Mouse (Mus musculus): ENCODE measurements around the gene Map10. TPM values are rescaled to one million over a fixed set of nuclear protein-coding genes. Genes with fewer than 3 reads are reported as not detected.

Gene Map10
- polyA plus RNA-seq, 1 experiment from 2014 or later, result 4.9 TPM

- WGBS, result 65% methylated on average over 4 of the region's 4 CpGs
- H3K4me3 ChIP-seq, result no peak overlapping the region
Measured at GRCm38 (mm10) chr8:125718914-125719313, 49.3 kb downstream of the Map10 start.

GRCm38 (mm10) chr8:125722675-125723074, 53.1 kb downstream of the Map10 start:
- H3K27ac ChIP-seq (replicated peaks), result no peak overlapping the region
- WGBS, result 84% methylated on average over 7 of the region's 7 CpGs
- H3K4me3 ChIP-seq, result no peak overlapping the region
- H3K4me1 ChIP-seq, result peaks cover 10% of the 10 kb centered on the region
- no peaks in the 10 kb centered on the region for H3K27me3 ChIP-seq (replicated peaks)
- no peak overlapping the region for H3K4me2 ChIP-seq
- H3K36me3 ChIP-seq, result no peaks in the 10 kb centered on the region
- no peak for ATAC-seq (ENCODE audit: extremely low read depth, insufficient number of reproducible peaks, low FRiP score, low TSS enrichment)
- H3K9ac ChIP-seq, result no peak overlapping the region
- no peaks in the 10 kb centered on the region for H3K9me3 ChIP-seq

More at GRCm38 (mm10) chr8:125718914-125719313, 49.3 kb downstream of the Map10 start:
- Histone ChIP-seq H3K9me3 (no peaks in the 10 kb centered on the region), H3K36me3 (no peaks in the 10 kb centered on the region), H3K4me2 (no peak overlapping the region), H3K9ac (no peak overlapping the region), H3K4me1 (peaks cover 22% of the 10 kb centered on the region), H3K27ac (replicated peaks) (no peak overlapping the region), H3K27me3 (replicated peaks) (no peaks in the 10 kb centered on the region)
- ATAC-seq (ENCODE audit: extremely low read depth, insufficient number of reproducible peaks, low FRiP score, low TSS enrichment), result no peak

Other genes starting within 250 kb of the Map10 start
- gene Sipa1l2, start 100.0 kb upstream of the Map10 start, polyA plus RNA-seq (2015; fragmentation: Nextera tagmentation; extraction: Ambion mirVana), result 19.7 and 20.2 TPM in 2 replicates
- 25.7 and 25.9 TPM in 2 replicates for gene Ntpcr, start 60.1 kb downstream of the Map10 start, polyA plus RNA-seq (2015; fragmentation: Nextera tagmentation; extraction: Ambion mirVana)
- gene Pcnx2, start 228.5 kb downstream of the Map10 start, polyA plus RNA-seq (2015; fragmentation: Nextera tagmentation; extraction: Ambion mirVana), result 0.07 and 0.08 TPM in 2 replicates
- gene Map3k21, start 240.6 kb downstream of the Map10 start, polyA plus RNA-seq (2015; fragmentation: Nextera tagmentation; extraction: Ambion mirVana), result 0.23 and 0.28 TPM in 2 replicates

Measured in heart, embryonic 13.5 days (tissue).